Mouse (Mus musculus): ENCODE measurements around the gene Atrip. TPM values are rescaled to one million over a fixed set of nuclear protein-coding genes. Genes with fewer than 3 reads are reported as not detected.

Gene Atrip
- polyA plus RNA-seq, 1 experiment from 2014 or later, result 24.3 TPM

- Histone ChIP-seq H3K27ac (ENCODE audit: low read depth, low read length) (no peak overlapping the region), H3K36me3 (ENCODE audit: control insufficient read depth, insufficient read depth, low read length) (peaks cover 17% of the 10 kb centered on the region; the same call in 1 of the 2 replicates), H3K9ac (ENCODE audit: low read depth, low read length) (no peak overlapping the region), H3K4me3 (ENCODE audit: low read depth, low read length) (no peak overlapping the region), H3K4me1 (replicated peaks; ENCODE audit: control insufficient read depth, insufficient read depth, low read length) (peaks cover 7% of the 10 kb centered on the region), H3K27me3 (replicated peaks; ENCODE audit: control insufficient read depth, insufficient read depth, low read length) (no peaks in the 10 kb centered on the region), H3K4me2 (no peak overlapping the region), H3K9me3 (ENCODE audit: control insufficient read depth, low read length) (no peaks in the 10 kb centered on the region)
- DNase-seq (ENCODE audit: low spot score) (no peak), ATAC-seq (replicated peaks; ENCODE audit: low FRiP score) (no peak)
- 74% methylated on average over 7 of the region's 7 CpGs for WGBS
Observed at GRCm38 (mm10) chr9:109103250-109103649, 29.3 kb upstream of the Atrip start.

DNA sequence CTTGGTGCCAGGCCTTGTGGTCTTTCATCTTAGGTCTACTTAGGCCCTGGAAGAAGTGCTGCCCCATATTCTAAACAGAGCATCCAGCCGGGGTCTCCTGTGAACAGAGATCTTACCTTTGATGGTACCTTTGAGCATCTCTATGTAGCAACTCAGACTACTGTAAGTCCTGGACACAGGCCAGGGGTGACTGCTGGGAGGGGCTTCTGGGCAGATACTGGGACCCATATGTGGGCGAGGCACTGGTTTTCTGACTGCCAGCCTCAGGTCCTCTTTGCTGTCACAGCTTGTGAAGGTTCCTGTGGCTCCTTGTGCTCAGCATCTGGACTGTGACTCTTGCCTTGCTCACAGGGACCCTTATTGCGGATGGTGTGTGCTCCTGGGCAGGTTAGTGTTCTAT lies 28.6 kb upstream of the Atrip start:
- Histone ChIP-seq H3K27me3 (replicated peaks; ENCODE audit: control insufficient read depth, insufficient read depth, low read length) (no peaks in the 10 kb centered on the region; the same call in 1 of the 2 replicates), H3K9ac (ENCODE audit: low read depth, low read length) (no peak overlapping the region), H3K4me3 (ENCODE audit: low read depth, low read length) (no peak overlapping the region), H3K4me2 (no peak overlapping the region), H3K27ac (ENCODE audit: low read depth, low read length) (no peak overlapping the region), H3K36me3 (ENCODE audit: control insufficient read depth, insufficient read depth, low read length) (peaks cover 13% of the 10 kb centered on the region; the same call in 1 of the 2 replicates), H3K4me1 (replicated peaks; ENCODE audit: control insufficient read depth, insufficient read depth, low read length) (peaks cover 11% of the 10 kb centered on the region), H3K9me3 (ENCODE audit: control insufficient read depth, low read length) (no peaks in the 10 kb centered on the region)
- no peak for ATAC-seq (replicated peaks; ENCODE audit: low FRiP score)
- no peak for DNase-seq (ENCODE audit: low spot score)
- WGBS, result 84% methylated on average over 3 of the region's 3 CpGs

GRCm38 (mm10) chr9:109101933-109102445 lies 28.1 kb upstream of the Atrip start:
- no peak overlapping the region for H3K4me2 ChIP-seq
- H3K27ac ChIP-seq (ENCODE audit: low read depth, low read length), result no peak overlapping the region
- DNase-seq (ENCODE audit: low spot score) (no peak), ATAC-seq (replicated peaks; ENCODE audit: low FRiP score) (no peak)
- no peaks in the 10 kb centered on the region for H3K9me3 ChIP-seq (ENCODE audit: control insufficient read depth, low read length)
- peaks cover 13% of the 10 kb centered on the region; the same call in 1 of the 2 replicates for H3K36me3 ChIP-seq (ENCODE audit: control insufficient read depth, insufficient read depth, low read length)
- H3K27me3 ChIP-seq (replicated peaks; ENCODE audit: control insufficient read depth, insufficient read depth, low read length), result peaks cover 5% of the 10 kb centered on the region
- WGBS, result 88% methylated on average over 5 of the region's 5 CpGs
- peaks cover 15% of the 10 kb centered on the region for H3K4me1 ChIP-seq (replicated peaks; ENCODE audit: control insufficient read depth, insufficient read depth, low read length)
- H3K9ac ChIP-seq (ENCODE audit: low read depth, low read length), result no peak overlapping the region
- H3K4me3 ChIP-seq (ENCODE audit: low read depth, low read length), result no peak overlapping the region

DNA sequence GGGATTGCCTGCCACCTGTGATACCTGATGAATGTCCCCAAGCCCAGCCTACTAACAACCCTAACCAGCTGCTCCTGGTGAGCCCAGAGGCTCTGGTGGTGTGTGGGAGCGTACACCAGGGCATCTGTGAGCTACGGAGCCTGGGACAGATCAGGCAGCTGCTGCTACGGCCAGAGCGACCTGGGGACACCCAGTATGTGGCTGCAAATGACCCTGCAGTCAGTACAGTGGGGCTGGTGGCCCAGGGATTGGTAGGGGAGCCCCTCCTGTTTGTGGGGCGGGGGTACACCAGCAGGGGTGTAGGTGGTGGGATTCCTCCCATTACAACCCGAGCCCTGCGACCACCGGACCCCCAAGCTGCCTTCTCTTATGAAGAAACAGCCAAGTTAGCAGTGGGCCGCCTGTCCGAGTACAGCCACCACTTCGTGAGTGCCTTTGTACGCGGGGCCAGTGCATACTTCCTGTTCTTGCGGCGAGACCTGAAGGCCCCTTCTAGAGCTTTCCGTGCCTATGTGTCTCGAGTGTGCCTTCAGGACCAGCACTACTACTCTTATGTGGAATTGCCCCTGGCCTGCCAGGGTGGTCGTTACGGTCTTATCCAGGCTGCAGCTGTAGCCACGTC lies 26.5 kb upstream of the Atrip start:
- H3K9me3 ChIP-seq (ENCODE audit: control insufficient read depth, low read length), result no peaks in the 10 kb centered on the region
- DNase-seq (ENCODE audit: low spot score) (no peak), ATAC-seq (replicated peaks; ENCODE audit: low FRiP score) (no peak)
- WGBS, result 84% methylated on average over 20 of the region's 20 CpGs
- H3K4me3 ChIP-seq (ENCODE audit: low read depth, low read length), result no peak overlapping the region
- H3K27me3 ChIP-seq (replicated peaks; ENCODE audit: control insufficient read depth, insufficient read depth, low read length), result peaks cover 21% of the 10 kb centered on the region
- no peak overlapping the region for H3K27ac ChIP-seq (ENCODE audit: low read depth, low read length)
- H3K9ac ChIP-seq (ENCODE audit: low read depth, low read length), result no peak overlapping the region
- no peak overlapping the region for H3K4me2 ChIP-seq
- peaks cover 11% of the 10 kb centered on the region; the same call in 1 of the 2 replicates for H3K36me3 ChIP-seq (ENCODE audit: control insufficient read depth, insufficient read depth, low read length)
- H3K4me1 ChIP-seq (replicated peaks; ENCODE audit: control insufficient read depth, insufficient read depth, low read length), result peaks cover 15% of the 10 kb centered on the region

DNA sequence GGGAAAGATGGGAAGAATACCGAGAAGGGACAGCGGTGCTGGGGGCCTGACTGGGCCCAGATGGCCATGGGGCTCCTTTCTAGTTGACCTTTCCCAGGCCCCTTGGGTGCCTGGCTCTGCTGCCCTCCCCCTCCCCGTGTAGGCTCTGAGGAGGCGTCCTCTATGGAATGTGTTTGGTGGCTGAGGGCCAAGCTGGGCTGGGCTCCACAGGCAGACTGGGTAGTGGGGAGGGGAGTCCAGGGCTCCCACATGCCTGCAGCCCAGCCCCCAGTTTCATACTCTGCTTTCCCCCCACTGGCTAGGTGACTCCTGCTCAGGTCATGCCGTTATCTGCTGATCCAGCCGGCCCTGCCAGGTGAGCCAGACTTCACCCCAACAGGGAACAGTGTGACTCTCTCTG lies 25.0 kb upstream of the Atrip start:
- Histone ChIP-seq H3K36me3 (ENCODE audit: control insufficient read depth, insufficient read depth, low read length) (peaks cover 3% of the 10 kb centered on the region; the same call in 1 of the 2 replicates), H3K4me2 (no peak overlapping the region), H3K9me3 (ENCODE audit: control insufficient read depth, low read length) (no peaks in the 10 kb centered on the region), H3K4me1 (replicated peaks; ENCODE audit: control insufficient read depth, insufficient read depth, low read length) (peaks cover 21% of the 10 kb centered on the region), H3K27me3 (replicated peaks; ENCODE audit: control insufficient read depth, insufficient read depth, low read length) (peaks cover 35% of the 10 kb centered on the region), H3K9ac (ENCODE audit: low read depth, low read length) (no peak overlapping the region), H3K4me3 (ENCODE audit: low read depth, low read length) (no peak overlapping the region), H3K27ac (ENCODE audit: low read depth, low read length) (no peak overlapping the region)
- DNase-seq (ENCODE audit: low spot score), result no peak
- ATAC-seq (replicated peaks; ENCODE audit: low FRiP score), result no peak
- WGBS, result 56% methylated on average over 6 of the region's 6 CpGs

- H3K4me3 ChIP-seq (ENCODE audit: low read depth, low read length), result no peak overlapping the region
- H3K9me3 ChIP-seq (ENCODE audit: control insufficient read depth, low read length), result no peaks in the 10 kb centered on the region
- H3K4me1 ChIP-seq (replicated peaks; ENCODE audit: control insufficient read depth, insufficient read depth, low read length), result peaks cover 21% of the 10 kb centered on the region
- no peak overlapping the region for H3K27ac ChIP-seq (ENCODE audit: low read depth, low read length)
- H3K9ac ChIP-seq (ENCODE audit: low read depth, low read length), result no peak overlapping the region
- peaks cover 35% of the 10 kb centered on the region for H3K27me3 ChIP-seq (replicated peaks; ENCODE audit: control insufficient read depth, insufficient read depth, low read length)
- DNase-seq (ENCODE audit: low spot score) (no peak), ATAC-seq (replicated peaks; ENCODE audit: low FRiP score) (no peak)
- 87% methylated on average over 8 of the region's 8 CpGs for WGBS
- no peaks in the 10 kb centered on the region; the same call in 1 of the 2 replicates for H3K36me3 ChIP-seq (ENCODE audit: control insufficient read depth, insufficient read depth, low read length)
- H3K4me2 ChIP-seq, result no peak overlapping the region
Observed at GRCm38 (mm10) chr9:109098366-109098765, 24.4 kb upstream of the Atrip start.

DNA sequence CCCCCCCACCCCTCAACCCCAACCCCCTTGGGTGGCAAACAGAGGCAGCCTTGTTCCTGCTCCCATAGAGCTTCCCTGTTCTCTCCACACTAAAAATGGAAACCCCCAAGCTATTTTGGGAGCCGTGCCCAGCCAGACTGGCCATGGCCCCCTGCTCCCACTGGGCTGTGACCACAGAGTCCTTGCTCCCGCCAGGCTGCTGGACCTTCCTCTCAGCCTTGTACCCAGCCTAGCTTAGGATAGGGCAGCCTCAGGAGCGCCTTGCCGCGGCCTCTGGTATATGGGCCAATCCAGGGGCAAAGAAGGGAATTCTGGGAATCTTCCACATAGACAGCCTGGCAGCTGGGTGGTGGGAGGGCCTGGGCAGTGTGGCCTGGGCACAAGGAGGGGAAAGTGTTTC lies 23.9 kb upstream of the Atrip start:
- H3K4me2 ChIP-seq, result peak overlapping the region; percentile 65
- peaks cover 21% of the 10 kb centered on the region for H3K4me1 ChIP-seq (replicated peaks; ENCODE audit: control insufficient read depth, insufficient read depth, low read length)
- no peak overlapping the region for H3K27ac ChIP-seq (ENCODE audit: low read depth, low read length)
- no peak for ATAC-seq (replicated peaks; ENCODE audit: low FRiP score)
- DNase-seq (ENCODE audit: low spot score), result no peak
- H3K9ac ChIP-seq (ENCODE audit: low read depth, low read length), result no peak overlapping the region
- no peak overlapping the region for H3K4me3 ChIP-seq (ENCODE audit: low read depth, low read length)
- H3K9me3 ChIP-seq (ENCODE audit: control insufficient read depth, low read length), result no peaks in the 10 kb centered on the region
- WGBS, result 66% methylated on average over 5 of the region's 5 CpGs
- no peaks in the 10 kb centered on the region; the same call in 1 of the 2 replicates for H3K36me3 ChIP-seq (ENCODE audit: control insufficient read depth, insufficient read depth, low read length)
- H3K27me3 ChIP-seq (replicated peaks; ENCODE audit: control insufficient read depth, insufficient read depth, low read length), result peaks cover 35% of the 10 kb centered on the region

DNA sequence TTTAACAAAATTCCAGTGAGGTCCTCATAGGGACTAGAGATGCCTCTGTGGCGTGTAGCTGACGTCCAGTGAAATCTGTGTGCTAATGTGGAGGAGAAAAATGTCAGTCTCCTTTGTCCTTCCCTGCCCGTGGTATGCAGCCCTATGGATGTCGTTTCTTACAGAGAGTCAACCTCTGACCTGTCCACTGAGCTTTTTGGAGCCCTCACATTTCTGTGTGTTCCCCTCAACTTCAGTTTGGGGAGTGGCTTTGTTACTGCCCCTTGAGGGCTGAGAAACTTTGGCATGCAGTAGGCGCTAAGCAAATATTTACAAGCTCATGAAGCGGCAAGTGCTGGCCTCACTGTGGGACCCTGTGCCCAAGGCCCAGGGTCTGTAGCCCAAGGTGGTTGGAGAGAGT lies 23.4 kb upstream of the Atrip start:
- no peaks in the 10 kb centered on the region; the same call in 1 of the 2 replicates for H3K36me3 ChIP-seq (ENCODE audit: control insufficient read depth, insufficient read depth, low read length)
- peaks cover 21% of the 10 kb centered on the region for H3K4me1 ChIP-seq (replicated peaks; ENCODE audit: control insufficient read depth, insufficient read depth, low read length)
- ATAC-seq (replicated peaks; ENCODE audit: low FRiP score), result no peak
- no peak overlapping the region; the same call in 1 of the 2 replicates for H3K9ac ChIP-seq (ENCODE audit: low read depth, low read length)
- peaks cover 35% of the 10 kb centered on the region for H3K27me3 ChIP-seq (replicated peaks; ENCODE audit: control insufficient read depth, insufficient read depth, low read length)
- peak overlapping the region; percentile 65 for H3K4me2 ChIP-seq
- H3K4me3 ChIP-seq (ENCODE audit: low read depth, low read length), result peak overlapping the region; percentile 61
- H3K27ac ChIP-seq (ENCODE audit: low read depth, low read length), result peak overlapping the region; percentile 4; the same call in 1 of the 2 replicates
- no peaks in the 10 kb centered on the region for H3K9me3 ChIP-seq (ENCODE audit: control insufficient read depth, low read length)
- 56% methylated on average over 6 of the region's 6 CpGs for WGBS
- no peak for DNase-seq (ENCODE audit: low spot score)

- peaks cover 35% of the 10 kb centered on the region for H3K27me3 ChIP-seq (replicated peaks; ENCODE audit: control insufficient read depth, insufficient read depth, low read length)
- H3K27ac ChIP-seq (ENCODE audit: low read depth, low read length), result peak overlapping the region; percentile 4; the same call in 1 of the 2 replicates
- peak overlapping the region; percentile 13 for H3K9ac ChIP-seq (ENCODE audit: low read depth, low read length)
- H3K36me3 ChIP-seq (ENCODE audit: control insufficient read depth, insufficient read depth, low read length), result no peaks in the 10 kb centered on the region
- ATAC-seq (replicated peaks; ENCODE audit: low FRiP score) (no peak), DNase-seq (ENCODE audit: low spot score) (no peak)
- H3K4me2 ChIP-seq, result peak overlapping the region; percentile 65
- WGBS, result 47% methylated on average over 6 of the region's 6 CpGs
- H3K9me3 ChIP-seq (ENCODE audit: control insufficient read depth, low read length), result no peaks in the 10 kb centered on the region
- peaks cover 21% of the 10 kb centered on the region for H3K4me1 ChIP-seq (replicated peaks; ENCODE audit: control insufficient read depth, insufficient read depth, low read length)
- H3K4me3 ChIP-seq (ENCODE audit: low read depth, low read length), result peak overlapping the region; percentile 61
Observed at GRCm38 (mm10) chr9:109096856-109097255, 22.9 kb upstream of the Atrip start.
